Mouse (Mus musculus) ovary, postnatal 36 days (tissue): ENCODE data around the gene Clca2.
"Not testable (repeated sequence)": the region's sequence is repeated elsewhere in the genome, so short reads cannot be mapped to it uniquely, and the experiment has no call there.

Experiments
- DNase-seq: peaks from one replicate; pipeline ENCODE4 v3.0.0; 2022; ENCODE audit warnings: low spot score, mixed read lengths

Clca2 gene

GRCm38 (mm10) chr3:145086180-145086579 lies 13.1 kb downstream of the Clca2 start:
- DNase-seq: no peak

DNA sequence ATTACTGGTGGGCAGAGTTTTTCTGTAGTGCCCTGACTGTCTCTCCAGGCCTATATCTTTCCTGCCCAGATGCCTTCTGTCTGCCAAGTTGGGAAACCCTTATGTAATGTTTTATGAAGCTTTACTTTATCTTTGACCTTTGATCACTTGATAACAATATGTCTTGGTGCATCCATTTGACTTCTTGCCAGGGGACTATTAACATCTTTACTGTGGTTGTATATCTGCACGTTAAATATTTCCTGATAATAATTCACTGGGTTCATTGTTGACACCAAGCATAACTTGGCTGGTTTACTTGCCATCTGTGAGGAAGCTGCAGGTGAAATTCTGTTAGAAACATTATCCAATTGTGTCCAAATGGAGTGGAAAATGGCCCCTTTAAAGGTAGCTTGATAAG lies 16.2 kb downstream of the Clca2 start:
- DNase-seq: no peak

GRCm38 (mm10) chr3:145080904-145081303 lies 18.3 kb downstream of the Clca2 start:
- no peak for DNase-seq

- no peak for DNase-seq
Observed at GRCm38 (mm10) chr3:145078405-145078804, 20.8 kb downstream of the Clca2 start.

- DNase-seq: no peak
Observed at GRCm38 (mm10) chr3:145072339-145072738, 26.9 kb downstream of the Clca2 start.

GRCm38 (mm10) chr3:145068964-145069363 lies 30.3 kb downstream of the Clca2 start:
- DNase-seq: no peak

DNA sequence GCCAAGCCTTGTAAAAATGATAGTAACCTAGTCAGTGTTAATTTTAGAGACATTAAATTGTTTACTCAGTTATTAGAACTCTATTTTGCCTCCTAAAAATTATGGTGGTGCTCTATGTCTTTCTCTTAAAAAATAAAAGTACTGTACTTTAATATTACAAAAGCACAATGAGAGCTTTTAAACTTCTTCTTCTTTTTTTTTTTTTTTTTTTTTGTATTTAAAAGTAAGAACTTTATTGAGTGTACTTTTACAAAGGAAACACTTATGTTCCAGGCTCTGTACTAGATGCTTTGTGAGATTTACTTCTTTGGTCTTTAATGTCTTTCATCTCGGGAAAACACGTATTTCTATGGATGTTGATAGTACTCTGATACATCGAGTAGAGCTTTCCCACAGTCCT lies 44.1 kb downstream of the Clca2 start:
- DNase-seq: not testable (repeated sequence)

DNA sequence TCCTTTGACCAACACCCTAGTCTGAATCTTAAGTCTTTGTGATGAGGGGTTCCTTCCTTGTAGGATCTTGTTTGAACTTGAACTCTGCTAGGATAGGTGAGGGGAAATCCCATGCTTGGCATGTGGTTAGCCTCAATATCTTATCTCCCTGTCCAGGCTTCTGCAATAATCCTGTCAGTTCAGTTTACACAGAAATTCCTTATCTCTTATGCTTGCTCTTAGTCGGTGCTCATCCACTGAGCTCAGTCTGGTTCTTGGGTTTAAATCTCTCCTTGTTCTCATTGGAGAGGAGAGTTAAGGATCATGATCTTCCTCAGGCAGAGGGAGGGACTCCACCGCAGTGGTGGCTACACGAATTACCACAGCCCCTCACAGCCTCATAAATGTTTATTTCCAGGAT lies 49.4 kb downstream of the Clca2 start:
- DNase-seq: no peak

DNA sequence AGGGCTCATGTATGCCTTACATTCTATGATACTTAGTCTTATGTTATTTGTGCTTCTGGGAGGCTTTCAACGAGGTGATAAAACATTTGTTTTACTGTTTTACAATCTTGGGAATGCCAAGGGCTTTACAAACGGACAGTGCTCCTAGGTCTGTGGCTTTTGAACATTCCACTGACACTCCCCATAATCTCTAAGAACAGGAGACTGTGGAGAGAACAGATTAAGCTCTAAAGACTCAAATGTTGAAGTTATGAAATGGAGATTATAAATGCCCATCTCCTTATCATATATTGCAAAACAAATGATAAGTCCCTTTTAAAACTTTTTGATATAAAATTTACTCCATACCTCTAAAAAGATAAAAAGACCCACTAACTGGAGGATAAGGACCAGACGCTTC lies 60.4 kb downstream of the Clca2 start:
- DNase-seq: no peak

GRCm38 (mm10) chr3:145032676-145033075 lies 66.6 kb downstream of the Clca2 start, which contains the start of gene Clca1:
Gene Clca1, minus strand, starts transcription at chr3:145032776.
- no peak for DNase-seq

GRCm38 (mm10) chr3:145028036-145028435 lies 71.2 kb downstream of the Clca2 start:
- DNase-seq: no peak

- peak; percentile 11 for DNase-seq
Observed at GRCm38 (mm10) chr3:145026750-145027149, 72.5 kb downstream of the Clca2 start.
